Mouse (Mus musculus) adrenal gland, postnatal 36 days (tissue): ENCODE data around the gene Sar1b. TPM values are rescaled to one million over a fixed set of nuclear protein-coding genes. Genes with fewer than 3 reads are reported as not detected.

ENCODE experiments used
- DNase-seq, 2 experiments: peaks; one replicate each; pipeline ENCODE4 v3.0.0; 2021; ENCODE audit warnings: mixed read lengths in 1 of 2
- total RNA-seq, 2 experiments: library from RNA; stranded (reverse); gene quantifications; 2 replicates each; pipeline ENCODE4 v1.2.3; 2021

Sar1b gene
- total RNA-seq, 2 experiments from 2014 or later: 95.5 to 112 TPM

DNA sequence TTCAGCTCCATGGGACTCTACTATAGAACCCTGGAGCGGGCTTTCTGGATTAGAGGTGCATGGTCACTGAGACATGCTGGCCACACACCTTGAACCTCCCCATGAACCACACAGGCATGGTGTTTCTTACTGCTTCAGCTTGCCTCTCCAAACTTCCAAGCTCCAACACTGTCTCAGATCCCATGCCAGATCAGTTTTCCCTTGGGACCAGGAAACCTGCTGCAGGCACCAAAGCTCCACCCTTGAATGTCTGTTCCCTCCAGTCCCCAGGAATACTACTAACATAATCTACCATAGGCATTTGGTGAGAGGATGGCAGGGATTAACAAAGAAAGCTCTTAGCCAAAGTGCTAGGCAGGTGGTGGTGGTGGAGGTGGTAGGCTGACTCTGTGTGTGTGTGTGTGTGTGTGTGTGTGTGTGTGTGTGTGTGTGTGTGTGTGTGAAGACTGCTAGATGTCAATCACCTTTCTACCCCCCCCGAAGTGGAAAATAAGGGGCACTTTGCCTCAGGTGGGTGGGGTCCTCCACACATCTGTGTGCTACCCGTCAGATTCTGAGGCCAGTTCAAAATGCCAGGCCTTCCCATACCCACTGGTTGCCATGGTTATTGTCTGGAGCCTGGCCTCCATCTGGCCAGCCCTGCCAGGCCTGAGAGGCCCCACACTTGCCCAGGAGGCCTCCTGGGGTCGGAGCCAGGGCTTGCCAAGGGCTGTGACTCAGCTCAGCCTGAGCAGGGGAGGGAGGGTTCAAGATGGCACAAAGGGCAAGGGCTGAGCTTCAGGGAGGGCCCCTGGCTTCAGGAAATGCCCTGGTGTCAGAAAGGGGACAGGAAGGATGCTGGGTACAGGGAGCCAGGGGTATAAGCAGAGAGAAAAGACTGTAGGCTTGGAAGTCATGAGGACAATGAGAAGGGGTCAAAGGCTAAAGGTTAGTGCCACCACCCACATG lies 68.7 kb downstream of the Sar1b start:
- DNase-seq: peak; percentile 79 to 82

DNA sequence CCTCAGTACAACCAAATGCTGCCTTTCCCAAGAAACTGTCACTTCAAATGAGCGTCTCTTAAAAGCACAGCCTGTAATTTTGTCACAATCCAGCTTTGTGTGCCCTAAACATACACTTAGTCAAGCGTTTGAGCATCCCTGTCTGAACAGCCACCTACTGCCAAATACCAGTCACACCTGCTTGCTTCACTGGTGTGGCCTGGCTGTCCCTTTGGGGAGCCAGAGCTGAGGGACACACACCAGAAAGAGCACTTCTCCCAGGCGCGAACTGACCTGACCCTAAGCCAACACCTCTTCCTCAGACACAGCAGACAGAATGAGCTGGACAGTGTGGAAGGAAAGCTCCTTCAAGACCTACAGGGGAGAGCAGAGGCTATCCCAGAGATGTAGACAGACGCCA lies 69.5 kb downstream of the Sar1b start:
- DNase-seq: no peak

DNA sequence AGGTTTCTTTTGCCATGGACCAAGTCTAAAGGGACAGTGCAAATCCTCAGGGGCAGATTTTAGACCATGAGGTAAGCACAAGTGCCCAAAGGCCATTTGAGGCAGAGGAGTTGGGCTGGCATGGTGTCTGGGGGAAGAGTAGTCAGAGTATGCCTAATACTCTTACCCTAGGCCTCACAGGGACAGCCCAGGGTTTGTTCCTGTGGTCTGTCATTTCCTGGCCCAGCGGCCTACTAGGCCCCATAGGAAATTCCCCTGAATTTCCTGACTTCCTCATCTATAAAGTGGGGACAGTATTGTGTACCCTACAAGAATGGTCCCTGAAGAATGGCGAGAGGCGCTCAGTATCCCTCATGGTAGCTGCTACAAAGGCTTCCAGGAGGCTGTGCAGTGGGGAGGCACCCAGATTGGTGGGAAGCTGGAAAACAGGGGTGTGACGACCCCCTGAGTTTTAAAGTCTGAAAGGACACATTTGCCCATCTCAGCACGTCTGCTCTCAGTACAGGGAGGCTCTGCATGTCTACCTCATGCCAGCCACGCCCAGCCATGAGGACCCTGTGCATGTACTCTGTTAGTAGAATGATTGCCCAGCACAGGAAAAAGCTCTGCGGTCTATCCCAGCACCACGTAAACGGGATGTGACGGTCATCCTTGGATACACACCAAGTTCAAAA lies 70.0 kb downstream of the Sar1b start:
- DNase-seq: no peak

DNA sequence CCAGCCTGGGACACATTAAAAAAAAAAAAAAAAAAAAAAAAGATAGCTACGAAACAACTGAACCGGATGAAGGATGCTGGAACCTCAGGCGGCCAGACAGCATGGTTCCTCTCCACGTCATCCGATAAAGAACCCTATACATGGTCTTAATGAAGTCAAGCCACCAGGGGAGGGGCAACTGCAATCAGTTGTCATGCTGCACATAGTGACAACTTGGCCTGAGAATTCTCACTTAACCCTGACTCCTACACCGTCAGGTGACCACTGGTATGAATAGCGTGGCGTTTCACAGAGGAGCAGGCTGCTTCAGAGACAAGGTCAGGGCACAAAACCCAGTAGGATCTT lies 70.6 kb downstream of the Sar1b start:
- no peak for DNase-seq

DNA sequence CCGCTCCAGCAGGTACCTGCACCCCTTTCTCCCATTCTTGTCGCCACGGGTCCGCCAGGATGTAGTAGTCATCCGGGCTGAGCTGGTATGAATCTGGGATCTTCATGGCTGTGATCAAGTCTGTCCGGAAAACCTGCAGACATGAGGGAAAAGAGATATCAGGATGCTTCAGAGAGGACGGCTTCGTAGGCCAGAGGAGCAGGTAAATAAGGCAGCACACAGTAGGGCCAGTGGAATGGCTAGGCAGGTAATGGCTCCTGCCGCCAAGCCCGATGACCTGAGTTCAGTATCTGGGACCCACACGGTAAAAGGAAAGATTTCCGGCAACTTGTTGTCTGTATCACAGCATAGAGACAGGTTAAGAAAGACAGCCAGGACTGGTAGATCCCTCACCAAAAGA lies 72.1 kb downstream of the Sar1b start:
- DNase-seq: no peak

DNA sequence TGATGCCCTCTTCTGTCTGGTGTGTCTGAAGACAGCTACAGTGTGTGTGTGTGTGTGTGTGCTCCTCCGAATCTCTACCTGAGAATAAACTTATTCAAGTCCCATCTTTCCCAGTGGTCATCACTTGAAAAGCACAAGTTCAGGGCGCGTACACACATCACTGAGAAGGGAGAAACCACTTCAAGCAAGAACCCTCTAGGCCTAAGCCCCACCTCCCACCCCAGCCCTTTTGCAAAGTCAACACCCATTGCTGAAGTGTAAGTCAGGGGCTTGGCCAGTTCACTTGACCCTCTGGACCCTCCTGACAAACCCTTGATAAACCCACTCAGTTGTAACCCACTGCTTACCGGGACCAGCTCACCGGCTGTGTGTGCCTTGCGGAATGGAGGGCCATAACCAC lies 73.0 kb downstream of the Sar1b start:
- no peak for DNase-seq

DNA sequence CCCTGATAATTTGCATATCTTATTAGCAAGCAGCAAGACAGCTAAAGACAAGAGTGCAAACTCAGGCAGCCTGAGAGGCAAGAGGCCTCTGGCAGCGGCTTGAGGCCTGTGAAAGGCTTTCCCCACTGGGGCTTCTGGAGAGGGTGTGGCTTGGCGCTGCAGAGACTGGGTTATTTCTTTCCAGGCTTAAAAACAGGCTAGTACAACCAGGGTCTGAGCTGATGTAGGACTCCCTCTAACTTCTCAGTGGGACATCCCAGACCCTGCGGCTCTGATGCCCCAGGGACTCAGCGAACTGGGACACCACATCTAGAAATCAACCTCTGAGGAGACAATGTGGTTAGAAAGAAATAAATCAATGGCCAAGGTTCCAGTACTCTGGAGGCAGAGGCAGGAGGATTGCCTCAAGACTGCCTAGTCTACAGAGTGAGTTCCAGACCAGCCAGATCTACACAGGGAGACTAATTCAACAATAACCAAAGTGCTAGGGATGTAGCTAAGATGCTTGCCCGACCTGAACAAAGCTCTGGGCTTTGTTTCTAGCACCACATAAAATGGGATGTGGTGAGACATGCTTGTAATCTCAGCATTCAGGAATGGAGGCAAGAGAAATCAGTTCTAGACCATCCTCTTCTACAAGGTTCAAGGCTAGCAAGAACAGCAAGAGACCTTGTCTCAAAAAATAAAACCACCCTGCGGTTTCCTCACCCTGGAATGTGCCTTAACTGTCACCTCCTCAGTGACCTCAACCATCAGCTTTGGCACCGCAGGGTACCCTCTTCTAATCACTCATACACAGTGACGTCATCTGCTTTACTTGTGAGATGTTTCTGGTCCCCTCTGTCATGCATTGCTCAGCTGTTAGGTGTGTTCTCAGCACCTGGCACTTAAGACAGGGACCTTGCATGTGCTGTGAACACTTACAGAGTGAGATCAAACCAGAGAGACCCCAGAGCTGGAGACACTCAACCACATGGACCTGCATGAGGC lies 74.0 kb downstream of the Sar1b start:
- DNase-seq: no peak

DNA sequence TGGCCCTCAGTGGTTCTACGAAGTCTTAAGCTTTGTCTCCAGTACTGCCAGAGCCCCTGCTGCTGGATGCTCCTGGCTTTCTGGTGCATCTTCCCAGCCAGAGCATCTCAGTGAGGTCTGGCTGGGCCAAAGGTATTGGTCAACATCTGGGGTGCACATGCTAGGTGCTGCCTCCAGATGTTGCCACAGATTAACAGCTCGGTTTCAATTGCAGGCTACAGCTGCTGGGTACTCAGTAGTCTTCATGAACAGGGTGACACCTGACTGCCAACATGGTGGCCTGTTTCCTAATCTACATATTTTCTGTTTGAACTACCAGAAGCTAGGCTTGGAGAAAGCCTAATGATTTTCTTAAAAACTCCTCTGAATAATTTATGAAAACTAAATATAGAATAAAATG lies 75.6 kb downstream of the Sar1b start:
- DNase-seq: no peak

DNA sequence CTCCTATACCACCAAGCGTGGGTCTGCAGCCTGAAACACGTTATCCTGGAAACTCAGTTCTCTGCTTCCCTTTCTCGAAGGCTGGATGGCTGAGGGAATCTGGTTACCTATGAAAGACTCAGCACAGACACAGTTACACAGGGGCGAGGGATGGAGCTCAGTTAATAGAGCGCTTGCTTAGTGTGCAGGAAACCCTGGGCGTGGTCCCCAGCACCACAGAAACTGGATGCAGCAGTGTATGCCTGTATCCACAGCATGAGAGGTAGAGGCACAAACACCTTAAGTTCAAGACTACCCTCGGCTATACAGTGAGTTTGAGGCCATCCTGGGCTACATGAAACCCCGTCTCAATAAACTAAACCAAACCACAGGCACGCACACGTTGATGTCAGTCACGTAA lies 76.5 kb downstream of the Sar1b start:
- no peak for DNase-seq

DNA sequence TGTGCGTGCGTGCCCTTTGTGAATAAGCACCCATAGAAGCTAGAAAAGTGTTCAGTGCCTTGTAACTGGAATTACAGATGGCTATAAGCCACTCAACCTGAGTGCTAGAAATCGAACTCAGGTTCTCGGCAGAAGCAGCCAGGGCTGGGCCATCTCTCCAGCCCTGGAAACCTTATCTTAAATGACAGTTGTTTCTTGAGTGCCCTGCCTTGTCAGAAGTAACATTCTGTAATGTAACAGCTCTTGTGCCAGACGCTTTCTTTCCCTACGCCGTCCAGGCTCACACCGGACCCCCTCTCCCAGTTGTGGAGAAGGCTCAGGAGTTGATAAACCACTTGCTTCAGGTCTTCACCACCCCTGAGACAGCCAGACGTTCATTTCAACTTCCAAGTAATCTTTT lies 77.2 kb downstream of the Sar1b start:
- DNase-seq: no peak

DNA sequence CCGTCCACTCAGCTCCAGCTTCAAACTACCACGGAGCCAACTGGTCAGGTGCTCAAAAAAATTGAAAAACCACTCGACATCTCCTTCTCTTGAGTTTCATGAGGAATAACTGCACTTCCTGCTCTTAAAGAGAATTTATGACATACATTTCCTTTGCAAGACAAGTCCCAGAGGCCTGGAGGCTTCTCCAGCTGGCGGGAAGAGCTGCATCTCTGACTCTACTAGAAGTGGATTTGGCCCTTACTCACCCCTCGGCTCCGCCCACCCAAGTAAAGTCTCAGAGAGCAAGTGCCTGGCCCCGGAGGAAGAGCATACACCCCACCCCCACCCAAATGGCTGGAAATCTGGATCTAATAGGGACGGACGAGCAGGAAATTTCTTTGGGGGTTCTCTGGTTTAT lies 77.7 kb downstream of the Sar1b start:
- no peak for DNase-seq

Other genes starting within 250 kb of the Sar1b start
- gene Phykpl, start 178.9 kb upstream of the Sar1b start, total RNA-seq: 10 to 100 TPM; 20.6 to 26.3 TPM
- 100 to 1,000 TPM; 315 to 322 TPM for gene Hnrnpab, start 156.8 kb upstream of the Sar1b start, total RNA-seq
- gene Nhp2, start 144.0 kb upstream of the Sar1b start, total RNA-seq: 10 to 100 TPM; 61.5 to 77.5 TPM
- gene Rmnd5b, start 127.8 kb upstream of the Sar1b start, total RNA-seq: 10 to 100 TPM; 35.4 to 54.1 TPM
- 1 to 10 TPM; 7.8 to 7.9 TPM for gene N4bp3, start 112.8 kb upstream of the Sar1b start, total RNA-seq
- gene D930048N14Rik, start 112.7 kb upstream of the Sar1b start, total RNA-seq: 1 to 10 TPM; 1.1 to 1.3 TPM
- gene 0610009B22Rik, start 74.8 kb upstream of the Sar1b start, total RNA-seq: 10 to 100 TPM; 52.9 to 65.3 TPM
- gene Sec24a, start 53 bp upstream of the Sar1b start, total RNA-seq: 10 to 100 TPM; 33.9 to 34.9 TPM
- gene Jade2, start 94.0 kb downstream of the Sar1b start, total RNA-seq: 10 to 100 TPM; 17.8 to 18.3 TPM
- 10 to 100 TPM; 17.8 to 18.2 TPM for gene Cdkn2aipnl, start 204.0 kb downstream of the Sar1b start, total RNA-seq
- 100 to 1,000 TPM; 145 to 160 TPM for gene Ube2b, start 237.1 kb downstream of the Sar1b start, total RNA-seq
- 1 to 10 TPM; 3.3 to 4.8 TPM for gene Cdkl3, start 240.5 kb downstream of the Sar1b start, total RNA-seq